Mouse (Mus musculus) spleen, adult 18-20 months (tissue): ENCODE data around the gene Ugcg.
A peak's percentile ranks its signal among the peaks of the same experiment; 100 is the strongest.

Experiments
- DNase-seq, 2 experiments: peaks; one replicate each; pipeline ENCODE4 v3.0.0; 2022; ENCODE audit warnings: mixed read lengths in 2 of 2

Ugcg gene

DNA sequence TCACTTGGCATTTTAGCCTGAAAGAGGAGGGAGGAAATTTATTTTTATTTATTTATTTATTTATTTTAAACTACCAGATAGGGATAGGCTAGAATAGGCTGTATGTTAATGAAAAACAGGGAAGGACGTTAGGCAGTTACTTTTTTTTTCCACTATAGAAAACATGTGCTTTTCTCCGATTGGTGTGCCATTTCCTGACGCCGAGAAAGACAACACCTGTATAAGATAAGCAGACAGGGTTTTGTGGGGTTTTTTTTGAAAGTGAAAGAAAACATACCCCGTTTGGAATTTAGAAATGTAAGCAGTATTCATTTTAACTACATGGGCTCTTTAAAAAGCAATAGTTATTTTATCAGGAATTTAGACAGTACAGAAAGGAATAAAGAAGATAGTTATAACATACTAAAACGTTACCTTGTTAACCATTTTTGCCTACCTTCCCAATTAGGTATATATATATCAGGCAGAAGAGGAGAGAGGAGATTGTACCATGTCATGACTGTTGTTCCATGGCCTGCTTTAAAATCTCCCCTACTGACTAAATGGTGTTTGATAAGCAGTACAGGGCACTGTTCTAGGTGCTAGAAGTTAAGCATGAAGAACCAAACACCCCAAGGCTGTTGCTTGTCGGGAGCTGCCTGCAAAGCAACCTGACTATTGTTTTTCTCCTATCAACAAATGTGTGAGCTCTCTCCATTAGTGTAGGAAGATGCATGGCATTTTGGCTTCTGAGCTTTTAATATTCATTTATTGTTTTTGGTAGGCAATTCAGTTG is 1.8 kb downstream of the Ugcg start:
- DNase-seq: no peak

DNA sequence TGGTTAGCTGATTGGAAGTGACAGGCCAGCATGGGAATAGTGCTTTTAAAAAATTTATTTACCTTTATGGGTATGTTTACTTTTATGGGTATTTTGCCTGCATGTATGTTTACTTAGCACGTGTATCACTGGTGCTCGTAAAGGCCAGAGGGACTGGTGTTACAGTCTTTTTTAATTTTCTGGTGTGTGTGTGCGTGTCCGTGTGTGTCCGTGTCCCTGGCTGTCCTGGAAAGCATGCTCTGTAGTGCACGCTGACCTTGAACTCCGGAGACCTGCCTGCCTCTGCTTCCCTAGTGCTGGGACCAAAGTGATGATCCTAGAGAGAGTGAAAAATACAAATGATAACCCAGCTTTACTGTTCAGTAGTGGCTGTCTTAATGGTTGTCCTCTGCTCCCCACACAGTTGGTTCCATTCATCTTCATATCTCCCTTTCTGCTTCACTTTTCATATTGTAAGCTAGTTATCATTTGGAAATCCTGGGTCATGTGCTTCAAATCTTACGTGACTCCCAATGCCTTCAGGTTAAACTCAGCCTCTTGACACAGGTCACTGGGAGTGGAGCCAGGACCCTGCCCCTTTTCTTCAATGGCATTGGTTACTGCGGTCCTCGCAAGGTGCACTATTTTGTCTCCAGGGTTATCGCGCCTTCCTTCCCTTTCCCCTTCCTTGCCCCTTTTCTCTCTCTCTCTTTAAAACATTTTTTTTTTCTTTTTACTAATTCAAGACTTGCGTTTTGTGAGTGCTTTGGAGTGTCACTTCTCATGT is 5.9 kb downstream of the Ugcg start:
- no peak for DNase-seq

DNA sequence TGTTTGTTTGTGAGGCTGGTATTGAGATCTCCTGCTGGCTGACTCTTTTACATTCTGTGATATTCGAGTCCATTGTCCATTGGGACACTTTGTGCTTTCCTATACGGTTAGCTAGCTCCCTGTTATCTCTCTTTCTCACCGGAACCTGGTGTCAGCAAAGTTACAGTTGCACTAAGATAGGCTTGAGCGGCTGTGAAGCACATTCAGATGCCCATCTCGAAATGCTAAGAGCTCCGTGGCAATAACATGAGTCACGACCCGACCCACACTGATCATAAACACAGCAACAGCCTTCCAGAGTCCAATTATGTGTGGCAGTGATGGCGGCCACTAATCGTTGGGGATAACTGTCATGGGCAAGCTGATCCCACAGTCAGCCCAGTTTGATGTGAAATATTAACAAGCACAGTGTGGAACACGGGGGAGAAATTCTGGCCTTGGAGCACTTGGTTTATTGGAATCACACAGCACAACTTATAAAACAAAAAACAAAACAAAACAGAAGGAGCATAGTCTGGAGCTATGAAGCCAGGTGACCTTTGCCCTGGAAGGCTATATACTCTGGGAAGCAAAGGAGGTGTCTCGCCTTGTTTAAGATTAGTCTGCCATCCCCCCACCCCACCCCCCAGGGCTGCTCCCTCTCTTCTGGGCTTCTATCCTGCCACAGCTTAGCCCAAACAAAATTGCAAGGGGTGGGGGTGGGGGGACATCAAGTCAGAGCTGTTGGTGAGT is 7.5 kb downstream of the Ugcg start:
- DNase-seq: no peak

DNA sequence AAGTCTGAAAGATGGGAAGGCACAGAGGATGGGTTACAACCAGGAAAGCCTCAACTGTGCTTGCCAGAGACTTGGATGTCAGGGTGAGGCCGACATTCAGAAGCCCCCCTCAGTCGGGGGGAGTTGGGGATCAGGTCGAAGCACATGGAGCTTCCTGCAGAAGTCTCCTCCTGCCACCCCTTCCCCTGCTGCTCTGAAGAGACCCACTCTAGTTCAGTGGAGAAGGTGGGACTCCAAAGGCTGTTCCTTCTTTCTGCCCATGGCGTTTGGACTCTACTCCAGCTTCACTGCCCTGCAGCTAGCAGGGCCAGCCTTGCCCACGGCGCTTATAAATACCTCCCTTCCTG is 8.0 kb downstream of the Ugcg start:
- DNase-seq: no peak

DNA sequence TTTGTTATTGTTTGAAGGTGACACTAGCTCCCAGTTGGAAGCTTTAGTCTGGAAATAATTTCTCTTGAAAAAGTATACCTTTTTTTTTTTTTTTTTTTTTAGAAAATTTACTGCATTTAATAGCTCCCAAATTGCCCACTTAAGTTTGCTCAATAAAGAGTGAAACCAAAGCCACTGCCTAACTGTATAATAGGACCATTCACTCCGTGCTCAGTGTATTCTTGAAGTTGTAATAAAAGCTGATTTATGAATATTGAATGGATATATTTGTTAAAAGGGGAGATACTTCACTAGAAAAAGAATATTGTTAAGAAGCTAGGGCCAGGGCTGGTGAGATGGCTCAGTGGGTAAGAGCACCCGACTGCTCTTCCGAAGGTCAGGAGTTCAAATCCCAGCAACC is 8.4 kb downstream of the Ugcg start:
- DNase-seq: no peak

DNA sequence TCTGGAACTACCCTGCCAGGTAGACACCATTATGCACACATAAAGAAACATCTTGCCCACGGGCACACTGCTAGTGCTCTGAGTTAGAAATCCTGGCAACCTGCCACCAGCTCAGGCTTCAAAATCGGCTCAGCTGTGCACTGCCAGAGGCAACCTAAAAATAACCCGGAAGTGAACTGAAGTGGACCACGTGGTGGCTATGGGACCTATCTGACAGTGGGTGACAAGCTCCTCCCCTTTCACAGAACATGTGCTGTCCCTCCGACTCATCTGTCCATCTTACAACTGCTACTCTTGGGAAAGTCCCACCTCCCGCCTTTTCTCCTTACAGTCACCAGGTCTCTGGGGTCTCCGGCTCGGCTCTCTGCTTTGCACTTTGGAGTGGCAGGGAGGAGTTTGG is 10.3 kb downstream of the Ugcg start:
- DNase-seq: peak; percentile 34 to 54

DNA sequence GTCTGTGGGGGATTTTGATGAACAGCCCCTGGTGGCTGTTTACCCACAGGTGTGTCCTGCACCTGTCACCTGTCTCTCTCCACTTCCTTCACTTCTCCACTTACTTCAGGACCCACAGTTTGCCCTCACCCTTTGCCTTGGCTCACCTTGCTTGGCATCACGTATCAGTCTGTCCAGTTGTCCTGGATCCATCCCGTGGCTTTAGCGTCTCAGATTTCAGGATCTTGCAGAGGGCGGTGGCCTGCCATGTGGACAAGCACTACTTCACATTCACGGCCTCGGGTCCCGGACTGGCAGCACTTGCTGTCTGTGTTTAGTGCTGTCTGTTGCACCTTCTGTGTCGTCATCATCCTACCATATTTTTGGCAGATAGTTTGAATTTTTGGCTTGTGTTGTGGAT is 10.7 kb downstream of the Ugcg start:
- no peak for DNase-seq

DNA sequence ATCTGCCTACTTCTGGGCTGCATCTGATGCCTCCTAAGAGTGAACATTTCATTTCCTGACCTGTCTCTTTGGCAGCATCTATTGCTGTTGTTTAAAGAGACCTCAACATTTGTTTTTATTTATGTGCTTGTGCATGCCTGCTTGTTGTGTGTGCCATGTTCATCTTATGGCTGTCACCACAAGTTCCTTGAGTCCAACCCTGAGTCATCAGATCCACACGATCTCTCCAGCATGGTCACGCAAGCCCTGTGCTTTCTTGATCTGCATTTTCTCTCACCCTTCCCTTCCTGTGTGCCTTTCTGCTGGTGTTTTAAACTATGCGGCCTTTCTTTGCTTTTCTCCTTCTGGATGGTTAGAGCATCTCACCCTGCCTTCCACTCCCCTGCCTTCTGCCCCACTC is 11.6 kb downstream of the Ugcg start:
- no peak for DNase-seq

DNA sequence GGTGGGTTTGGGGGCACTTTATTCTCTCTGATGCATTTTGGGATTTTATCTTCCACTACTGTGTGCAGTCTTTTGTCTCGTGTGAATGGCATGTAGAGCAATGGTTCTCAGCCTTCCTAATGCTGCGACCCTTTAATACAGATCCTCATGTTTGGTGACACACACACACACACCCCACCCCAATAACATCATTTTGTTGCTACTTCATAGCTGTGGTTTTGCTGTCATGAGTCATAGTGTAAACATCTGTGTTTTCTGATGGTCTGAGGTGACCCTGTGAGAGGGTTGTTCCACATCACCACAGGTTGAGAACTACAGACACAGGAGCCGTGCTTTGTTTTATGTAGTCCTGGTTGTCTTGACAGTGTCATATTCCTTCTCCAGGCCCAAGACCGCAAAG is 15.6 kb downstream of the Ugcg start:
- no peak for DNase-seq

DNA sequence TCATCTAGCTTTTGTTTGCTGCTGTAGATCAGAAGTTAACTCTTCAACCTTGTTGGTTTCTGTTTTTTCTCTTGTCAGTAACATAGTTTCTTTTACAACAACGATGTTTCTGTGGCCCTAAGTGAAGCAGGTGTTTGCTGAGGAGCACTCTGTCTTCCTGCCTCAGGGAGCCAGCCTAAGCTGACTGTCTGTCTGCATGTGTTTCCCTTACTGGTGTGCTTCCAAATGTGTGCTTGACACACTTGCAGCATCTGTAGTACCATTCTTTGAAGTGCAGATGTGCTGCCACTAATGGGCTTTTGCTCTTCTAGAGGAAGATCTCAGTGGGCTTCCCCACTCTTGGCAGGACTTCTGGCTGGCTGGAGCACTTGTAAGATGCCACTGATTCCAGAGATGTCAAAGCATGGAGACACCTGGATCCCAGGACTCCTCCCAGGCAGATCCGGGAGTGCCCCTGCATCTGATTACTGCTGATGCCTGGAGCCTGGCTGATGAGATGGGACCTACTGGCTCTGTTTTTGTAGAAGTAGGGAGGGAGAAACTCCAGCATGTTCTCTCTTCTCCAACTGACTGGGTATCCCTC is 16.8 kb downstream of the Ugcg start:
- no peak for DNase-seq

DNA sequence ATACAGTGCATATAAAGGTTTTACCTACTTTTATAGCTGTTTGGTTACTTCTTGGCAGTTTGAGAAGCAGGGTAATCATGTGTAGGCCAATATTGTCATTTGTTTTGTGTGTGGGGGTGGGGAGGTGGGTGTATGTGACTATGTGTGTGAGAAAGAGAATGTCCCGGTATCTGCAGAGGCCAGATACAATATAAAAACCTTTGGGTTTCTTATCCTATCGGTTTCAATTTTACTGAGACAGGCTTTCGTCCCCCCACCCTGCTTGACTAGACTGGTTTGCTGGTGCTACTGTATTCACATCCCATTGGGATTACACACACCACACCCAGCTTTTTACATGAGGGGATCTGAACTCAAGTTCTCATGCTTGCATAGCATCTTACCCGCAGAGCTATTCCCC is 17.5 kb downstream of the Ugcg start:
- no peak for DNase-seq

DNA sequence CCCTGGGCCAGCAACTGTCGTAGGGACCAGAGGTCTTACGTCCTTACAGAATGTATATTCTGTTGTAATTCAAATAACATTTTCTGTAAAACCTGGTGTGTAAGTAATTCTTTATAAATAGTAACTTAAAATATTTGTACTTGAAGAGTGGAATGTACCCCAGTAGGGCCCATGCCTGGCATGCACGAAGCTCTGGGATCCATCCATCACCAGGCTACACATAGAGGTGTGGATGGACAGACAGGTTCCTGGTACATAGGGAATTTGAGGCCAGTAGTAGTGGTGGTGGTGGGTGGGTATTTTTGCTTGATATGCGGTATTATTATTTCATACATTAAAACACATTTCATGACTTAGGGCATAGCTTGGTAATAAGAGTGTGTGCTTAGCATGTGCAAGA is 19.6 kb downstream of the Ugcg start:
- DNase-seq: no peak

DNA sequence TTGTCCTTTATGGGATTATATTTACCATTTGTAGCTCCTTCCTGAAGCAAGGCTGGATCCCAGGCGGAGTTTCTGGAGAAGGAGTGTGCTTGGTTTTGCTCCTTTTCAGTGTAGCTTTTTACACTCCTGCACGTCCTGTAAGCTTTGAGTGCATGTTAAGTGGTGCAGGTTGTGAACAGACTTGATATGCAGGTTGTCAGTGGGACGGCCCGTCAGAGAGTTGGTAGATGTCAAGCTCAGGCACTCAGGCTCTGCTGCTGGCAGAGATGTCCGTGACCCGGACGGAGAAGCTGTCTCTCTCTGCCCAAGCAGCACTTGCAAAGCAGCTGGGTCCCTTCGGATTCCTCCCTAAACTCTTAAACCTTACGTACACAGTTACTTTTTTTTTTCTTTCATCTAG is 22.1 kb downstream of the Ugcg start:
- DNase-seq: no peak

DNA sequence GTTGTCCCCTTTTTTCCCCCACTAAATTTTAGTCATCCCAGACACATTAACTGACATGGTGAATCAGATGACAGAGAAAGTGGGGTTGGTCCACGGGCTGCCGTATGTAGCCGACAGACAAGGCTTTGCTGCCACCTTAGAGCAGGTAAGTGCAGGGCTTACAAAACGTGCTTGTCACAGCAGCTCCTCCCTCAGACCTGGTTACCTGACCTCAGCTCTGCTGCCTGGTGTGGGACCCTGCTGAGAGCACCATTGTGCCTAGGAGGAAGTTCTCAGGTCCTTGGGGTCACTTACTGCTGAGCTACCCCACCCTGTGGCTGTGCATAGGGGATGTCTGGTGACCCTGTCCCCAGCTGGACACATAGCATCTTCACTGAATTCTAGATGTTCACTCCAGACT is 24.8 kb downstream of the Ugcg start:
- no peak for DNase-seq

DNA sequence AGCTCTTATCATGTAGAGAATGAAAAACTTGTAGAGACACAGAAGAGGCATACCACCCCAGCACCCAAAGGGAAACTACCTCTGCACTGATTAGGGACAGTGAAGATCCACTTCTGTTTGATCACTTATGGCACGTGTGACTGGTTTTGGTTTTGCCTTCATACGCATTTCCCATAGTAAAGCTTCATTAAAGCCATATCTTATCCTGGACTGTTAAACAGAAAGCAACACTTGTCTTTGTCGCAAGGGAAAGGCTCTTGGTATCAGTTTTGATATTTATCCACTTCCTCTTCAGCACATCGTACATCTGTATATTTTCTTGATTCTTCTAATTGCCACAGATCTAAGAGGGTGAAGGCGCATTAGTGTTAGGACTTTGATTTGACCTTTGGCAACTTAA is 25.6 kb downstream of the Ugcg start:
- no peak for DNase-seq

DNA sequence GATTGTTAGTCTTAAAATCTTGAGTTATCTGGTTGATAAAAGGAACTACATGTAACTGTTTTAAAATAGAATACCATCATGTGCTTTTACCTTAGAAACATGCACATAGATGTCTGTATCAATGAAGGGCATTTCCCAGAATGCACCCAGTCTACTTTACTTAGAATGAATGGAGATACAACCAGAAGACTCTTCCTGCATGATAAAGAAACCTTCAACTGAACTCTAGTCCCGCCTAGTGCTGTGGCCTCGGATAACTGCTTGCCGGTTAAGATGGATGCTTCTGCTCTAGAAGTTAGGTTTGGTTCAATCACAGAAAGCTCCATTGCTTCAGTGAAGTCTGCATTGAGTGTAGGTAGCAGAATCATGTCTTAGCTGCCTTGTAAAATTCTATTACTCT is 26.5 kb downstream of the Ugcg start:
- DNase-seq: no peak

DNA sequence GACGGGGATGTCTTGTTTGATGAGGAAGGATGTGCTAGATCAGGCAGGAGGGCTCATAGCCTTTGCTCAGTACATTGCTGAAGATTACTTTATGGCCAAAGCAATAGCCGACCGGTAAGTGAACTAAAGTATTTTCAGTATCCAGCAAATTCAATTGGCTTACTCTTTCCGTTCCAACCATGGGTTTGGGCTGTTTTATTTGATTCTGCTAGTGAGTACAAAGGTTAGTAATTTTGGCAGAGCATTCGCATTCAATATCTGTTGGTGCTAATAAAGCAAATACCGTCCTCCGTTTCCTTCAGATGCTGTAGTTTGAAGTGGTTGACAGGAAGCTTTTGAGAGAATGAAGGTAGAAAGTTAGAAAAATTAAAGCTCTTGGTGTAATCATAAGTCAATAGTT is 28.0 kb downstream of the Ugcg start:
- no peak for DNase-seq

DNA sequence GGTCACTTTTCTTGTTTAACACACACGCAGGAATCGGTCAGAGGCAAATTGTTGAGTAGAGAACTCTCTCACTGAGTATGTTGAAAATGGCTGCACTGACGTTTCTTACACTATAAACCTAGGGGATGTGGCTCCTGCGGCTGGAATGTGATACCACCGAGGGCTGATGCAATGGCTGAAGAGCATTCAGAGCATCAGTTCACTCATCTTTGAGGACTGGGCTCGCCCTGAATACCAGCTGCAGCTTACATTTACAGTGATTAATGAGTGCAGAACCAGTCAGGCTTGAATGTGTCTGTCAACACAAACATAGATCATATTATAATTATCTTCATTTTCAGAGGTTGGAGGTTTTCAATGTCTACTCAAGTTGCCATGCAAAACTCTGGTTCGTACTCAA is 29.1 kb downstream of the Ugcg start:
- no peak for DNase-seq

DNA sequence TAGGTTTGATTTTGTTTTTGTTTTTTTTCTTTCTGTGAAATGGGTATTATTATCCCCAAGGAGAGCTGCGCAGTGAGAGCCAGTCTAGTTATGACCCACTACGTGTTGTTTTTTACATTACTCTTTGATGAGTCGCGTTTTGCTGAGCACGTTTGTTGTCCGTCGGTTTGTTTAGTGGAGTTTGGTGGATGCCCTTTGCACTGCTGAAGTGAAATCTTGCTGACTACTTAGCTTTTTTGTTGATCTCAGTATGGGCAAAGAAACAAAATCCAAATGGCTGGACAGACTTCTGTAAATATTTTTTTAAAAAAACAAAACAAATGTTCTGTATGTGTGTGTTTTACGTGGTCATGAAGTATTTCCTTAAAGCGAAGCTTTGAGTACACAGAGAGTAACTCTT is 33.2 kb downstream of the Ugcg start:
- no peak for DNase-seq

DNA sequence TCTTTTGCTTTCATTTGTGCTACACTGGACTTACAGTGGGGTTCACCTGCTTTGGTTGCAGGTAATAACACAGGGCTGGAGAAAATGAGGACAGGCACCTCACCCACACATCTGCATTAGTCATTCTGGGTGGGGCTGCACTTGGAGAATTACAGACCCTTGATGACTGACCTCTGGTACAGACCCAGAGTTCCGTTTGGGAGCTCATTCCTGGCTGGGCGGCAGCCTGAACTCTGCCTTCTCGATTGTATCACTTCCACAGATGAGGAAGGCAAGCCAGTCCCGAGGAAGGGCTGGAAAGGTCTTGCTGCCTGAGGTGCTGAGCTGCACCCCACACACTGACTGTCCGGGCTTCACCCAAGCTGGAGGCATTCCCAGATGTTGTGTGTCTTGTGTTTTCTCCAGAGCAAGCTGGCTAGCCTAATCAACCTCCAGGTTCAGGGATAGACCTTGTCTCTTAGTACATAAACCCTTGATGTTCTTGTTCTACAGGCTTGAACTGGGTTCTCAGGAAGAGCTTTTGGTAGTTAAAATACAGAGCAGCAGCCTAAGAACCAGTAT is 34.1 kb downstream of the Ugcg start:
- DNase-seq: no peak

DNA sequence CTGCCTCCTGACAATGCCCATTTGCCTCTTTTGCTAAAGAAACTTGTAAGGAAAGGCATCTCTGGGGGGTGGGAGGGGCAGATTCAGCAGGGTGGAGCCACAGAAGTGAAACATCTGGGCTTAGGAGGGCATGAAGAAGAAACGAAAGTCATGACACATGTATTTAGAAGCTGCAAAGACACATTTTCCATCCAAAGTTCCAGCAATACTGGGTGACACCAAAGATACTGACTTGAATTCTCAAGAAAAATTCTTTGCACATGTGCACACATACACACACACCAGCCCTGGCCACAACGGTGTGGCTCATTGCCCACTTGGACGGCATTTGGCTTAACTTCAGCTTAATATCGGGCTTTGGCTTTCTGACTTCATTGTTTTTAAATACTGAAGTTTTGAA is 35.8 kb downstream of the Ugcg start:
- no peak for DNase-seq

DNA sequence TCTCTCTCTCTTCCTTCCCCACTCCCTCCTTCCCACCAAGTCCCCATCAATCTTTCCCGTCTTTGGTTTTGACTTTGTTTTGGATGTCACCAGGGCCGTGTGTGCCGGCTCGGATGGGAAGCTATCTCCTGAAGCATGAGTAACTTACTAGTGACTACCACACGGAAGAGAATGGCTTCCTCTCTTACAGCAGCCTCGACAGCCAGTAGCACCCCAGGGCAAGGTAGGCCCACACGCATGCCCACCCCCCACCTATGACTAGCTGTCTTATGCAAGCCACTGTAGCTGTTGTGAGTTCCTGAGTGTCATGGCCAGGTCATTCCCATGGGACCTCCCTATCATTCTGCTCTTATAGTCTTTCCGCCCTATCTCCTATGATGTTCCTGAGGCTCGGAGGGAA is 38.0 kb downstream of the Ugcg start:
- no peak for DNase-seq

DNA sequence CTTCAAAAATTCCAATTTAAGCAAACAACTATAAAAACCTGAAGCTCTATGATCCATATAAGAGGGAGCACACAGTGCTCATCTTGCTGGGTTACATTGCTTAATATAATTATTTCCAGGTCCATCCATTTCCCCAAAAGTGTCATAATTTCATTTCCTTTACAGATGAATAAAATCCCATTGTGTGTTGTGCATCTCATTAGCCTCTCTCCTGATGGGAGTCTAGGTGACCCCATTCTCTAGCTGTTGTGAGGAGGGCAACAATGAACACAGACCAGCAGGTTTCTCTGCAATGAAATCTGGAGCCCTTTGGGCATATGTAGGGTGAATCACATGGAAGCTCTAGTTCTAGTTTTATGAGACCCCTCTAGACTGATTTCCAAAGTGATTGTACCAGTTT is 39.9 kb downstream of the Ugcg start:
- no peak for DNase-seq
